Comparison of ENCODE assay signal across 10 mouse cellular contexts in genomic region chr1:154704558-154705185, GRCm38 (mm10).
A peak's percentile ranks its signal among the peaks of the same experiment; 100 is the strongest.
DNase-seq lines count a peak whose midpoint lies in the region; ATAC-seq and TF ChIP-seq lines count a peak whose summit lies in the region.
"Had no signal": no experiment of that assay in that cellular context is flagged by ENCODE, and none has a peak within 500 bp of the region (broad histone marks: within the 10 kb centered on the region; RNA-seq: fewer than 3 reads in every experiment).

No protein-coding gene starts in this region.

- no peaks in the 10 kb centered on the region for H3K27me3 ChIP-seq in embryonic facial prominence, embryonic 10.5 days (replicated peaks; ENCODE audit: low read depth, poor library complexity, severe bottlenecking)
- no peaks in the 10 kb centered on the region for H3K27me3 ChIP-seq in hindbrain, embryonic 10.5 days (ENCODE audit: insufficient read depth, poor library complexity, severe bottlenecking)
- no peaks in the 10 kb centered on the region for H3K27me3 ChIP-seq in midbrain, embryonic 14.5 days (ENCODE audit: control insufficient read depth, insufficient read depth, low read length)
- H3K27me3 ChIP-seq: heart, embryonic 12.5 days had no signal

- no peak overlapping the region for H3K4me3 ChIP-seq in layer of hippocampus, adult 2 months
- no peak overlapping the region for H3K4me3 ChIP-seq in embryonic facial prominence, embryonic 10.5 days
- H3K4me3 ChIP-seq in hindbrain, embryonic 10.5 days, result no peak overlapping the region
- H3K4me3 ChIP-seq in midbrain, embryonic 14.5 days (replicated peaks; ENCODE audit: low read depth, low read length), result no peak overlapping the region
- H3K4me3 ChIP-seq: heart, embryonic 12.5 days had no signal

- no peaks in the 10 kb centered on the region for H3K9me3 ChIP-seq in embryonic facial prominence, embryonic 10.5 days
- no peaks in the 10 kb centered on the region for H3K9me3 ChIP-seq in hindbrain, embryonic 10.5 days
- no peaks in the 10 kb centered on the region for H3K9me3 ChIP-seq in midbrain, embryonic 14.5 days (ENCODE audit: control insufficient read depth, low read length)
- H3K9me3 ChIP-seq: heart, embryonic 12.5 days had no signal

- H3K27ac ChIP-seq in layer of hippocampus, adult 2 months, result peak overlapping the region; percentile 60
- no peak overlapping the region for H3K27ac ChIP-seq in embryonic facial prominence, embryonic 10.5 days (replicated peaks)
- peak overlapping the region; percentile 2; the same call in 1 of the 2 replicates for H3K27ac ChIP-seq in hindbrain, embryonic 10.5 days
- peak overlapping the region; percentile 26; the same call in 1 of the 2 replicates for H3K27ac ChIP-seq in midbrain, embryonic 14.5 days (replicated peaks; ENCODE audit: low read depth, low read length)

- no peak for DNase-seq in layer of hippocampus, adult 2 months (ENCODE audit: low spot score in 2 of 2)
- no peak for DNase-seq in layer of hippocampus, adult 9-10 months (ENCODE audit: low spot score)
- DNase-seq in embryonic facial prominence, embryonic 10.5 days (ENCODE audit: low spot score), result peak; percentile 47
- no peak for DNase-seq in hindbrain, embryonic 10.5 days (ENCODE audit: low spot score)
- peak; percentile 71 for DNase-seq in midbrain, embryonic 14.5 days
- no peak for DNase-seq in spleen, adult 18-20 months
- DNase-seq in c-Kit-positive CD71-positive TER-119-positive erythroid progenitor cells, embryonic 14.5 days (ENCODE audit: low spot score), result no peak
- no peak for DNase-seq in left cerebral cortex, postnatal 36 days (ENCODE audit: low spot score in 2 of 2)
- DNase-seq: kidney, postnatal 36 days had no signal

- no peak overlapping the region for H3K9ac ChIP-seq in midbrain, embryonic 14.5 days (replicated peaks; ENCODE audit: low read length)
- H3K9ac ChIP-seq: heart, embryonic 12.5 days had no signal

- WGBS in embryonic facial prominence, embryonic 10.5 days, result 74% methylated on average over 11 of the region's 11 CpGs
- WGBS in hindbrain, embryonic 10.5 days, result 81% methylated on average over 11 of the region's 11 CpGs
- WGBS in midbrain, embryonic 14.5 days, result 62% methylated on average over 11 of the region's 11 CpGs

- ATAC-seq in midbrain, embryonic 14.5 days (ENCODE audit: low FRiP score, low TSS enrichment), result peak; percentile 40

- no peak for TF ChIP-seq CTCF in layer of hippocampus, adult 2 months (conservative IDR thresholded peaks at IDR 0.05)

- peaks cover 10% of the 10 kb centered on the region for H3K4me1 ChIP-seq in embryonic facial prominence, embryonic 10.5 days
- peaks cover 18% of the 10 kb centered on the region; the same call in 1 of the 2 replicates for H3K4me1 ChIP-seq in hindbrain, embryonic 10.5 days (replicated peaks)
- peaks cover 4% of the 10 kb centered on the region; the same call in 1 of the 2 replicates for H3K4me1 ChIP-seq in midbrain, embryonic 14.5 days (ENCODE audit: control insufficient read depth, insufficient read depth, low read length)

- intact Hi-C loops in left cerebral cortex, postnatal 36 days (cut with DNase I), result no loop called here

- H3K4me2 ChIP-seq in midbrain, embryonic 14.5 days (ENCODE audit: low read length), result no peak overlapping the region
- H3K4me2 ChIP-seq: heart, embryonic 12.5 days had no signal

- H3K36me3 ChIP-seq in embryonic facial prominence, embryonic 10.5 days (replicated peaks), result no peaks in the 10 kb centered on the region
- H3K36me3 ChIP-seq in hindbrain, embryonic 10.5 days, result no peaks in the 10 kb centered on the region
- H3K36me3 ChIP-seq in midbrain, embryonic 14.5 days (ENCODE audit: control insufficient read depth, insufficient read depth, low read length), result no peaks in the 10 kb centered on the region
- H3K36me3 ChIP-seq: heart, embryonic 12.5 days had no signal

Comparison
In these comparisons a context has a peak if more than half of its experiments do, and no peak if none do; other contexts are left out.
1. DNase-seq: peak in embryonic facial prominence, embryonic 10.5 days (single experiment) and midbrain, embryonic 14.5 days (single experiment); none in layer of hippocampus, adult 2 months (0 of 2), layer of hippocampus, adult 9-10 months (single experiment), hindbrain, embryonic 10.5 days (single experiment), spleen, adult 18-20 months (0 of 2), c-Kit-positive CD71-positive TER-119-positive erythroid progenitor cells, embryonic 14.5 days (single experiment) and left cerebral cortex, postnatal 36 days (0 of 2).